Mouse (Mus musculus) megakaryocyte, embryonic 14.5 days (primary cell): ENCODE measurements around the gene Nudt4.

Source experiments
- FLI1 ChIP-seq: IDR thresholded peaks from 2 replicates; pipeline ENCODE4 v1.6.1; 2012; ENCODE audit warnings: low read length, inconsistent platforms, mixed read lengths
- GATA1 ChIP-seq: IDR thresholded peaks from 3 replicates; pipeline ENCODE4 v1.6.1; 2012; ENCODE audit warnings: mixed read lengths, low read length, inconsistent platforms, borderline replicate concordance

- TF ChIP-seq FLI1 (no peak), GATA1 (no peak)
These were observed 13.6 kb upstream of the Nudt4 start for GRCm38 (mm10) chr10:95577567-95577950.
